Mouse (Mus musculus) gastrocnemius, adult 2 months (tissue): ENCODE data around the gene Kcns1. TPM values are rescaled to one million over a fixed set of nuclear protein-coding genes. Genes with fewer than 3 reads are reported as not detected.
A peak's percentile ranks its signal among the peaks of the same experiment; 100 is the strongest.

Source experiments
- DNase-seq: peaks from one replicate; pipeline ENCODE4 v3.0.0; 2022
- H3K27ac ChIP-seq: fragments of 200-600 bp; 2 replicates; pipeline ENCODE4 v1.8.1; 2022; ENCODE audit warnings: mild to moderate bottlenecking
- H3K4me3 ChIP-seq: fragments of 200-600 bp; 2 replicates; pipeline ENCODE4 v1.8.1; 2022; ENCODE audit warnings: mild to moderate bottlenecking, moderate library complexity
- CTCF ChIP-seq: fragments of 200-600 bp; IDR thresholded peaks from 2 replicates; pipeline ENCODE4 v1.8.1; 2022; ENCODE audit warnings: antibody characterized with exemption, mild to moderate bottlenecking, moderate library complexity
- intact Hi-C: fragments of 180-260 bp; cut with DNase I; formaldehyde crosslinking; loops from one replicate; pipeline ENCODE4 v1.15.1; 2025
- total RNA-seq, 2 experiments: library from RNA; stranded (reverse); gene quantifications; 2 replicates each; pipeline ENCODE4 v1.2.3; 2021

Gene Kcns1
- total RNA-seq, 2 experiments from 2014 or later = 0.31 to 1.0 TPM

- no peak for DNase-seq
- no peak for TF ChIP-seq CTCF
- intact Hi-C loops = no loop called here
- Histone ChIP-seq H3K27ac (no peak overlapping the region), H3K4me3 (no peak overlapping the region)
These were observed 13.3 kb upstream of the Kcns1 start for GRCm38 (mm10) chr2:164184145-164184719.

- DNase-seq = no peak
- intact Hi-C loops = no loop called here
- no peak for TF ChIP-seq CTCF
- Histone ChIP-seq H3K4me3 (no peak overlapping the region), H3K27ac (no peak overlapping the region)
These were observed 12.4 kb upstream of the Kcns1 start for GRCm38 (mm10) chr2:164183340-164183739.

- TF ChIP-seq CTCF = no peak
- no peak for DNase-seq
- Histone ChIP-seq H3K27ac (no peak within 1 kb of the TSS), H3K4me3 (no peak within 1 kb of the TSS)
- intact Hi-C loops = no loop called here
These were observed 11.9 kb upstream of the Kcns1 start, which contains the start of gene Wfdc5 for GRCm38 (mm10) chr2:164182692-164183255. Gene Wfdc5, minus strand, starts transcription at chr2:164182742.

- no peak for TF ChIP-seq CTCF
- Histone ChIP-seq H3K4me3 (no peak overlapping the region), H3K27ac (no peak overlapping the region)
- DNase-seq = no peak
- intact Hi-C loops = loop anchor here (1.0 to 2.0 kb wide), 2 partner anchors 44 to 77 kb away; no protein-coding TSS in a partner anchor
These were observed 9.9 kb upstream of the Kcns1 start for GRCm38 (mm10) chr2:164180770-164181169.

GRCm38 (mm10) chr2:164180124-164180523 lies 9.2 kb upstream of the Kcns1 start:
- Histone ChIP-seq H3K27ac (peak overlapping the region; percentile 53; the same call in 1 of the 2 replicates), H3K4me3 (no peak overlapping the region)
- peak; percentile 56 for DNase-seq
- intact Hi-C loops = loop anchor here (1.0 to 2.0 kb wide), 2 partner anchors 43 to 77 kb away; no protein-coding TSS in a partner anchor
- peak; percentile 57 for TF ChIP-seq CTCF

- TF ChIP-seq CTCF = no peak
- intact Hi-C loops = no loop called here
- peak overlapping the region; percentile 76 for H3K27ac ChIP-seq
- no peak for DNase-seq
- H3K4me3 ChIP-seq = no peak overlapping the region
These were observed 6.9 kb upstream of the Kcns1 start for GRCm38 (mm10) chr2:164177831-164178230.

- TF ChIP-seq CTCF = no peak
- no peak for DNase-seq
- Histone ChIP-seq H3K4me3 (no peak overlapping the region), H3K27ac (no peak overlapping the region)
- intact Hi-C loops = no loop called here
These were observed 4.9 kb upstream of the Kcns1 start for GRCm38 (mm10) chr2:164175850-164176249.

GRCm38 (mm10) chr2:164174649-164175395 lies 3.9 kb upstream of the Kcns1 start:
- intact Hi-C loops = no loop called here
- H3K4me3 ChIP-seq = no peak overlapping the region
- TF ChIP-seq CTCF = no peak
- H3K27ac ChIP-seq = no peak overlapping the region
- DNase-seq = no peak

- peak; percentile 84 for DNase-seq
- H3K4me3 ChIP-seq = no peak overlapping the region
- peak overlapping the region; percentile 10; the same call in 1 of the 2 replicates for H3K27ac ChIP-seq
- intact Hi-C loops = no loop called here
- no peak for TF ChIP-seq CTCF
These were observed 2.5 kb upstream of the Kcns1 start for GRCm38 (mm10) chr2:164173394-164173793.

GRCm38 (mm10) chr2:164170326-164170725 lies 587 bp downstream of the Kcns1 start:
- intact Hi-C loops = no loop called here
- Histone ChIP-seq H3K27ac (no peak overlapping the region), H3K4me3 (peak overlapping the region; percentile 62; the same call in 1 of the 2 replicates)
- no peak for TF ChIP-seq CTCF
- DNase-seq = no peak

- intact Hi-C loops = no loop called here
- Histone ChIP-seq H3K4me3 (peak overlapping the region; percentile 37), H3K27ac (no peak overlapping the region)
- no peak for DNase-seq
- TF ChIP-seq CTCF = no peak
These were observed 2.4 kb downstream of the Kcns1 start for GRCm38 (mm10) chr2:164168571-164168946.

- H3K4me3 ChIP-seq = peak overlapping the region; percentile 37
- no peak for TF ChIP-seq CTCF
- intact Hi-C loops = no loop called here
These were observed 3.0 kb downstream of the Kcns1 start for GRCm38 (mm10) chr2:164167752-164168570.

More at GRCm38 (mm10) chr2:164167752-164168570, 3.0 kb downstream of the Kcns1 start:
- H3K27ac ChIP-seq = no peak overlapping the region
- DNase-seq = no peak
